Mouse (Mus musculus) activated CD4-positive, CD25-positive, alpha-beta regulatory T cell, adult 9 weeks (primary cell): ENCODE measurements around the gene Myct1. TPM values are rescaled to one million over a fixed set of nuclear protein-coding genes. Genes with fewer than 3 reads are reported as not detected.

Experiments used
- polyA plus RNA-seq: library from polyadenylated mRNA; unstranded; fragments of 100-300 nt; shearing (Covaris generic); gene quantifications from one replicate; pipeline ENCODE4 v1.2.1, GENCODE M21; 2017

The Myct1 gene
- polyA plus RNA-seq = not detected

GRCm38 (mm10) chr10:5593464-5593863, at the start of gene Myct1:
TSS of gene Myct1 (plus strand) at chr10:5593775.

GRCm38 (mm10) chr10:5551382-5551781, 42.2 kb upstream of the Myct1 start, which contains the start of gene Syne1:
TSS of gene Syne1 (minus strand) at chr10:5551482.

GRCm38 (mm10) chr10:5639112-5639511, 45.5 kb downstream of the Myct1 start, which contains the start of gene Vip:
TSS of gene Vip (plus strand) at chr10:5639218.

Other genes starting within 250 kb of the Myct1 start
- gene Syne1, start 42.3 kb upstream of the Myct1 start, polyA plus RNA-seq = 32.8 TPM
- gene Vip, start 45.4 kb downstream of the Myct1 start, polyA plus RNA-seq = not detected
- gene Fbxo5, start 211.8 kb downstream of the Myct1 start, polyA plus RNA-seq = 18.0 TPM
- 3.7 TPM for gene Mtrf1l, start 230.1 kb downstream of the Myct1 start, polyA plus RNA-seq